Mouse (Mus musculus): ENCODE data around the gene Isy1.

GRCm38 (mm10) chr6:87776663-87777062 is 61.9 kb downstream of the Isy1 start:
- TF ChIP-seq MYOG (IDR thresholded peaks at IDR 0.05; ENCODE audit: control insufficient read depth, extremely low read depth, insufficient read length) (no peak), CTCF (IDR thresholded peaks at IDR 0.05; ENCODE audit: control insufficient read depth, insufficient read depth, insufficient read length) (no peak), MAX (IDR thresholded peaks at IDR 0.05) (no peak), USF1 (IDR thresholded peaks at IDR 0.05; ENCODE audit: low read depth) (no peak)
